Mouse (Mus musculus) hindbrain, postnatal 0 days (tissue): ENCODE results near the gene Abcb4. TPM values are rescaled to one million over a fixed set of nuclear protein-coding genes. Genes with fewer than 3 reads are reported as not detected.
"Not testable (repeated sequence)": the region's sequence is repeated elsewhere in the genome, so short reads cannot be mapped to it uniquely, and the experiment has no call there.

Source experiments
- ATAC-seq: fragments of 200-750 bp; cut with Nextera tagmentation; 2 replicates; pipeline ENCODE4 v1.8.0; 2017; ENCODE audit warnings: mild to moderate bottlenecking, moderate TSS enrichment, moderate library complexity
- DNase-seq: peaks from one replicate; pipeline ENCODE4 v3.0.0-alpha.2; 2015; ENCODE audit warnings: low spot score
- H3K27ac ChIP-seq: fragments of 300-500 bp; sonication (generic); 2 replicates; pipeline ENCODE4 v1.5.1; 2014; ENCODE audit warnings: mild to moderate bottlenecking
- H3K27me3 ChIP-seq: fragments of 300-500 bp; sonication (generic); 2 replicates; pipeline ENCODE4 v1.6.1; 2014; ENCODE audit warnings: low read length, mixed read lengths; ENCODE audit not compliant: insufficient read depth
- H3K36me3 ChIP-seq: fragments of 300-500 bp; sonication (generic); 2 replicates; pipeline ENCODE4 v1.6.1; 2014; ENCODE audit warnings: low read length, mixed read lengths; ENCODE audit not compliant: insufficient read depth
- H3K4me1 ChIP-seq: fragments of 300-500 bp; sonication (generic); 2 replicates; pipeline ENCODE4 v1.6.1; 2014; ENCODE audit warnings: antibody characterized with exemption, low read length, mixed read lengths; ENCODE audit not compliant: insufficient read depth
- H3K4me2 ChIP-seq: fragments of 300-500 bp; sonication (generic); 2 replicates; pipeline ENCODE4 v1.6.1; 2014; ENCODE audit warnings: low read depth, mild to moderate bottlenecking, low read length, moderate library complexity, mixed read lengths
- H3K4me3 ChIP-seq: fragments of 300-500 bp; sonication (generic); 2 replicates; pipeline ENCODE4 v1.5.1; 2014; ENCODE audit warnings: low read length
- H3K9ac ChIP-seq: fragments of 300-500 bp; sonication (generic); replicated peaks from 2 replicates; pipeline ENCODE4 v1.6.1; 2014; ENCODE audit warnings: mild to moderate bottlenecking, low read length, moderate library complexity, mixed read lengths
- H3K9me3 ChIP-seq: fragments of 300-500 bp; sonication (generic); 2 replicates; pipeline ENCODE4 v1.6.1; 2016; ENCODE audit warnings: low read length, mixed read lengths
- CTCF ChIP-seq: IDR thresholded peaks from 2 replicates; pipeline ENCODE4 v1.5.1; 2016; ENCODE audit warnings: antibody characterized with exemption, control low read depth, low read depth
- WGBS: fragments of 180-500 bp; shearing (Covaris S2); extraction: QIAGEN DNeasy Blood & Tissue Kit; methylation state at CpG from one replicate; pipeline ENCODE4 v1.1.7; 2014; 5-methylcytosine and 5-hydroxymethylcytosine counted together
- polyA plus RNA-seq: library from polyadenylated mRNA; unstranded; fragments of >200 nt; fragmentation: Nextera tagmentation; extraction: Ambion mirVana; gene quantifications from 2 replicates; pipeline ENCODE4 v1.2.1, GENCODE M21; 2015
- total RNA-seq: library from RNA; depleted of rRNA; stranded (reverse); fragments of >200 nt; gene quantifications from 2 replicates; pipeline ENCODE4 v1.2.3, GENCODE M21; 2014; rRNA removed

Abcb4 gene
- total and polyA plus RNA-seq, 2 experiments from 2014 or later = 1.2 to 1.4 TPM

DNA sequence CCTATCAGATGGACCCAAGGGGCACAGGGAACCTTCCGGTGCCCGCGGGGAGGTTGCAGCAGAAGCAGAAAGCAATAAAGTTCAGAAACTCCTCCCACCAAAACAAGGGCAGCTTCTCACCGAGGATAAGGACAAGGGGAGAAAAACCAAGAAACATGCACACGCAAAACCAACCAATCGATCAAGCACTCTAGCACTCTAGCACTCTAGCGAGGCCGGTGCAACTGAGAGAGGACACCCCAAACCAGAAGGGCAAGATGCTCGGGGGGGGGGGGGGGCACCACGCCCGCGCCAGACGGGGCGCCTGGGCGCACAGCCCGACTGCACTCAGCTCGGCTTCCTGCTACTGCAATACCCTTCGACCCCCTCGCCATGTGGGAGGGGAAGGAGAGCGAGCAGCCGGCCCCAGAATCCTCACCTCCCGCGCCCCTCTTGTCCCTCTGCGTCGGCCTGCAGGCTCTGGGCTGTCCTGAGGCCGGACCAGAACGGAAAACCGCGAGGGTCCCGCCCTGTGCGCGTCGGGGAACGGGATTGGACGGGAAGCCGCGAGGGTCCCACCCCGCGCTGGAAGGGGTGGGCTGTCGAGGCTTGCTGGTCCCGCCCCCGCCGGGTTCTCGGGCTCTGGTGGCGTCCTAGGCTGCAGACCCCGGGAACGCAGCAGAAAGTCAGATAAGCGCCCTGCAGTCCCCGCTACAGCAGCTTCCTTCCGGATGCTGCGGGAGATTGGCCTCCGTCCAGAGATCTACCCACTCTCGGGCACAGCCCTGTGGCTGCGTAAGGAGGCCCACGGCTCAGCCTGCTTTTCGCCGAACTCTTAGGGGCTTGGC is 103.4 kb downstream of the Abcb4 start, which contains the start of gene Crot:
Crot (minus strand) TSS at position 639 of the 827 bp plus-strand sequence.
- peak within 1 kb of the TSS; percentile 80 for H3K4me3 ChIP-seq
- peak within 1 kb of the TSS; percentile 83 for H3K4me2 ChIP-seq
- H3K9me3 ChIP-seq = no peaks in the 10 kb centered on the region
- ATAC-seq = peak; percentile 99
- peak; percentile 97 for DNase-seq
- TF ChIP-seq CTCF = peak; percentile 48; the same call in 1 of the 2 replicates
- H3K9ac ChIP-seq = peak within 1 kb of the TSS; percentile 76
- H3K36me3 ChIP-seq = no peaks in the 10 kb centered on the region
- H3K27ac ChIP-seq = peak within 1 kb of the TSS; percentile 88
- H3K27me3 ChIP-seq = no peaks in the 10 kb centered on the region
- under 1% methylated on average over 53 of the region's 57 CpGs for WGBS
- H3K4me1 ChIP-seq = peaks cover 11% of the 10 kb centered on the region; the same call in 1 of the 2 replicates

GRCm38 (mm10) chr5:8997513-8997895 is 104.0 kb downstream of the Abcb4 start:
- Histone ChIP-seq H3K4me2 (peak overlapping the region; percentile 83), H3K36me3 (no peaks in the 10 kb centered on the region), H3K9ac (peak overlapping the region; percentile 76), H3K4me1 (peaks cover 11% of the 10 kb centered on the region; the same call in 1 of the 2 replicates), H3K27me3 (no peaks in the 10 kb centered on the region), H3K27ac (peak overlapping the region; percentile 88), H3K9me3 (no peaks in the 10 kb centered on the region), H3K4me3 (peak overlapping the region; percentile 80)
- 6% methylated on average over 8 of the region's 8 CpGs for WGBS
- peak; percentile 64 for DNase-seq
- ATAC-seq = peak; percentile 43; the same call in 1 of the 2 replicates
- TF ChIP-seq CTCF = no peak

GRCm38 (mm10) chr5:8999108-8999507 is 105.6 kb downstream of the Abcb4 start:
- Histone ChIP-seq H3K27ac (no peak overlapping the region), H3K4me3 (no peak overlapping the region), H3K9me3 (no peaks in the 10 kb centered on the region), H3K9ac (no peak overlapping the region), H3K27me3 (no peaks in the 10 kb centered on the region), H3K4me2 (no peak overlapping the region), H3K36me3 (no peaks in the 10 kb centered on the region), H3K4me1 (peaks cover 11% of the 10 kb centered on the region; the same call in 1 of the 2 replicates)
- TF ChIP-seq CTCF = no peak
- DNase-seq = no peak
- WGBS = 64% methylated on average over 4 of the region's 4 CpGs
- ATAC-seq = no peak

DNA sequence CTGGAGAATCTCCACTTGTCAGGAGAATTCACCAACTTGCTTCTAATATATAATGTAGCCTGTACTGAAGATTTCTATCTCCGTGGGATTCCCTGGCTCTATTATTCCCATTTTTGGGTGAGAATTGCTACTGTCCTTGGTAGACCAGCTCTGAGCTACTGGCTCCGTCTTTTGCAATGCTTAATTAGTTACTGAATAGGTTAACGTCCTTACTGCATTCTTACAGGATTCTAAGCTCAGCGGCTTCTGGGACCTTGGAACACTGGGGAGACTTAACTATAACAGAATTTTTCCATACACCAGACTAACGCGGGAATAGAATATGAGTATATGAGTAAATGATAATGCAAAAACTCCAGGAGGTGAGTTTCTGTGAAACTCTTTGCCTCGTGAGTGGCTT is 106.5 kb downstream of the Abcb4 start:
- not testable (repeated sequence) for H3K4me3 ChIP-seq, H3K36me3 ChIP-seq, H3K27me3 ChIP-seq, H3K27ac ChIP-seq, ATAC-seq, H3K4me2 ChIP-seq, H3K9ac ChIP-seq, H3K9me3 ChIP-seq, DNase-seq
- 19% methylated on average over 7 of the region's 7 CpGs for WGBS
- peaks cover 11% of the 10 kb centered on the region; the same call in 1 of the 2 replicates for H3K4me1 ChIP-seq

- not testable (repeated sequence) for DNase-seq, H3K36me3 ChIP-seq, H3K9me3 ChIP-seq, ATAC-seq, H3K4me3 ChIP-seq, H3K4me1 ChIP-seq, H3K9ac ChIP-seq, H3K27me3 ChIP-seq, H3K27ac ChIP-seq, H3K4me2 ChIP-seq
- WGBS = 48% methylated on average over 3 of the region's 3 CpGs
These were observed 113.1 kb downstream of the Abcb4 start for GRCm38 (mm10) chr5:9006585-9006984.

Other genes with a start within 250 kb of the Abcb4 start
- 5.1 and 6.6 TPM in 2 replicates for gene Abcb1a, start 233.6 kb upstream of the Abcb4 start, total RNA-seq
- gene Abcb1a, start 233.6 kb upstream of the Abcb4 start, polyA plus RNA-seq = 3.0 and 3.1 TPM in 2 replicates
- 0.99 and 1.2 TPM in 2 replicates for gene Abcb1b, start 95.6 kb upstream of the Abcb4 start, total RNA-seq
- 1.4 and 1.8 TPM in 2 replicates for gene Abcb1b, start 95.6 kb upstream of the Abcb4 start, polyA plus RNA-seq
- gene Crot, start 103.6 kb downstream of the Abcb4 start, total RNA-seq = 18.3 and 20.7 TPM in 2 replicates
- 26.0 and 30.3 TPM in 2 replicates for gene Crot, start 103.6 kb downstream of the Abcb4 start, polyA plus RNA-seq
- 5.3 and 6.2 TPM in 2 replicates for gene Tmem243, start 207.0 kb downstream of the Abcb4 start, total RNA-seq
- 14.9 and 15.7 TPM in 2 replicates for gene Tmem243, start 207.0 kb downstream of the Abcb4 start, polyA plus RNA-seq